Mouse (Mus musculus) regulatory T cell (primary cell): Measurements from ENCODE around the gene Golga7b.

Experiments used
- in situ Hi-C: fragments of 300-600 bp; cut with MboI, MseI; formaldehyde crosslinking; loops from one replicate; pipeline ENCODE4 v1.15.1; 2025; ENCODE audit warnings: high pct_unique_total_duplicates

Golga7b gene

DNA sequence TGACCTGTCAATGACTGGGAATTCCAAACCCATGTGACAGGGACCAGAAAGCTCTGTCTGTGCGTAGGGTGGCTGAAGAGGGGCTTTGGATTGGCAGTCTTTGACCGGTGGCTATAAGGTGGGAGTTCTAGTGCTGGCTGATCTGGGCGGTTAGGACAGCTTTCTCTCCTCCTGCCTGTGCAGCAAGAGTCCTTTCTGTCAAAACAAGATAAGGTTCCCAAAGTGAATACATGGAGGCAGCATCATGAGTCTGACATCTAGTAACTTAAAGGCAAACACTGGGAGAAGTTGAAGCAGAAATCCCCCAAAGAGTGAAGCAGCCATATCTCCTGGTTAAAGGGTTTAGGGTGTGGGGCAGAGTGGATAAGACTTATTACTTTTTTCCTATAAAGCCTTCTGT lies at the start of gene Golga7b:
Gene Golga7b (plus strand): TSS at position 56 of the 400 bp plus-strand sequence.
- in situ Hi-C loops, result loop anchor here (25.0 kb wide), 1 partner anchor 1740 kb away; the partner anchor contains the start of gene Cpn1

DNA sequence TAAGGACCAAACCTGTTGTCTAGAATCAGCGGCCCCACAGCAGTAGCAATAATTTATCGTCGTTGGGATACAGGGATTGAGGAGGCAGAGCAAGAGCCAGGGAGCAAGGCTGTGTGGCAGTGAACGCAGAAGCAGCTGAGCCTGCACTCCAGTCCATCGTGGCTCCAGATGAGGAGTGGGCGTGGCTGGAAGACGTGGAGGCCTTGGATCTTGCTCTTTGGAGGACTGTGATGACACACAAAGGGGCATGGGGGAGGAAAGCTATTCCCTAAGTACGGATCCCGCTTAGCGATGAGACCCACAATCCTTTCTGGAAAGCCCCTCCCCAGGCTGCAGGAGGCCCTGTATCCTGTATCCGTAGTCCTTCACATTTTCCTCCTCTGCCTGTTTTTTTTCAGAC lies 49.3 kb upstream of the Golga7b start:
- in situ Hi-C loops, result loop anchor here (5.0 kb wide), 1 partner anchor 74 kb away; no protein-coding TSS in a partner anchor

DNA sequence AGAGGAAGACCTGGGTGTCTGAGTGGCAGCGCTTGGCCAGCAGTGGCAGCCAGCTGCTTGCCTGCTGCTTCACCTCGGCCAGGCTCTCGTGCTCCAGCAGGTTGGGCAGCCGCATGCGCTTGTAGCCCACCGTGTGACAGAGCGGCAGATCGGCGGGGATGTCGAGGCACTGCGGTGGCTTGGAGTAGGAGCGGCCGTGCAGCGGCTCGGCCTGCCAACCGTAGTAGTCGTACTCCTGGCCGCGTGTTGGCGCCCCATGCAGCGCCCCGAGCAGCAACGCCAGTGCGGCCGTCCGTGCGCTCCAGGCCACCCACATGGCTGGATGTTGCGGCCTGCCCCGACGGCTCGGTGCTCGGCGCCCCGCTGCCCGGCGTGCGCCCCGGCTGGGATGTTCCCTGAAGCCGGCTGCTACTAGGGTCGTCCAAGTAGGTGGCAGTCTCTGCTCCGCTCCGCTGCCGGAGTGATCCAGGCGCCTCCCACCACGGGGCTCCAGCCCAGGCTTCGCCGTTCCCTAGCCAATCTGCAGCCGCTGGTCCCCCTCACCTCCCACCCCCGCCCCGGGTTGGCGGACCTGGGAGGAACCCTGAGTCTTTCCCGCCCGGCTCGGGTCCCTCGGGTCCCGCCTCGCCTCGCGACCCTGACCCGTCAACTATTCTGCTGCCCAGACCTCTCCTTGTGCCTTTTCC lies 45.5 kb upstream of the Golga7b start, which contains the start of gene Sfrp5:
Gene Sfrp5 (minus strand): TSS at position 557 of the 686 bp plus-strand sequence.
- in situ Hi-C loops, result no loop called here

DNA sequence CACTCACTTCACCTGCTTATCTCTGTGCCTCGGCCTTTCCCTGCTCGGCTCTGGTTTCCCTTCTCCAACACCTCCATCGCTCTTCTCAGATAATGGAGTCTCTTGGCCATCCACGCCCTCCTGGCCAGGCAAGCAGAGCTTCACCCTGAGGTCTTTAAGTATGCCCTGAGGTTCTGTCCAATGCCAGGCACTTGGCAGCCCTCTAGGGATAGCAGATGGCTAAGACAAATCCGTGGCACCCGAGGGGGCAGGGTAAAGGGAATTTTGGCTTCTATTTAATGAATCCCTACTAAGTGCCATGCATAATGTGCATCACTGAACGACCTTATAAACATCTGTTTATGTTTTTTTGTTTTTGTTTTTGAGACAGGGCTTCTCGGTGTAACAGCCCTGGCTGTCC lies 44.9 kb upstream of the Golga7b start:
- in situ Hi-C loops, result no loop called here

DNA sequence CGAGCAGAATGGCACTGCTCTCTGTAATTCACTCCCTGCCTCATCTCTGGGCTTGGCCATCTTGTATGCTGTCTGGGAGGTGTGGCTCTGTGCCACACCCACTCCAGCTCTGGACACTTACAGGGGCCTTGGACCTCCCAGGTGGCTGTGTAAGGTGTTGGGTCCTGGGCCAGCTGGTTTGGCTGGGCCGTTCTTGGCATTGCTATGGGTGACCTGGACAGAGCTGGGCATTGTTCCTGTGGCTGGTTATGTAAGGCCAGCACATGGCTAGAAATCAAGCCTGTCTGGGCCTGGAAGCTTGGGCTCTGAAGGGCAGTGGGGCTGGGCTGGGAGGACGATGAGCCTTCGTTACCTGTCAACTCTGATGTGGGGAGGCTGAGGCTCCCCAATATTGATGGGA lies 43.1 kb upstream of the Golga7b start:
- in situ Hi-C loops, result no loop called here

DNA sequence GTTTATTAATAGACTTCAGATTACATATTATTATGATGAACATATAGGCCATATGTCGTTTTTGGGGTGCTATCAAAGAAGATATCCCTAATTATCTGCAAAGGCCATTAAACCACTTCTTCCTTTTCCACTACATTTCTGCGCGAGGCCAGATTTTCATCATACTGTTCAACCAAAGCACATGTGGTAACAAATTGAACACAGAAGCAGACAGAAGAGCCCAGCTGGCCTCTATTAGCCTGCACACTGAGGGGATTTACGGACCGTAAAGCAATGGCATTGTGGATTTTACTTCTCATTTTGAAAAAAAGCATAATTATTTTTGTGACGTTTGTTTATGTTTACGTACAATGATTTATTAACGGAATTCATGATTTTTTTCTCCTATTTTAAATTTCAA lies 42.2 kb upstream of the Golga7b start:
- in situ Hi-C loops, result no loop called here

DNA sequence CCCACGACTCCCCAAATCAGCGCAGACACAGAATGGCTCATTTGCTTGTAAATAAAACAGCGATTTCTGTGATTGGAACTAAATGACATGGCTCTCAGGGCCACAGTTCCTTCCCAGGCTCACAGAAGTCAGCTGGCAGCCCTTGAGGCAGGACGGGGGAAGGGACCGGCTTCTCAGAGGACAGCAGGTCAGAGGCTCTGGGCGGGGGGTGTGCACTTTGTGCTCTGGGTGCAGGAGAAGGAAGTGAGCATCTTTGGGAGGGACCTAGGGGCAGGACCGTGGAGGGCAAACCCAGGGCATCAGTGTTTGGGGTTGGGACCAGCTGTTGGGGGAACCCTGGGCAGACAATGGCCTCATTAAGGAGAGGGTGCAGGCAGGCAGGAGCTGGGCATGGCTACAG lies 37.9 kb upstream of the Golga7b start:
- in situ Hi-C loops, result no loop called here

DNA sequence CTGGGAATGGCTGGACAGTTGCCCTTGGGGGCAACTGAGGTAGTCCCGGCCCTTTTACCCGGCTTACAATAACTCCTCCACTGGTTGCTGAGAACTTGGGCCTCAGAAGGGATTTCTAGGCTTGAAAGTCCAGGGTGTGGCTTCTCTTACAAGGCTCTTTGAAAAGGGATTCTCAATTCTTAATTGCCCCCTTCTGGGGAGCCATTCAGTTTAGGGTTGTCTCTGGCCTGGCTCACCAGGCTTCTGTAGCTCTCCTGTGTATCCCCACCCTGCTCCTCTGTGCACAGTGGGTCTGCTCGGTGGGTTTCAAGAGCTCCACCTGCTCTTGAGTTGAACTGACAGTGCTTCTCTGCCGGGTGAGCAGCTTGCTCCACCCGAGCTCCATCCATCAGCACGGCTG lies 37.4 kb upstream of the Golga7b start:
- in situ Hi-C loops, result no loop called here

DNA sequence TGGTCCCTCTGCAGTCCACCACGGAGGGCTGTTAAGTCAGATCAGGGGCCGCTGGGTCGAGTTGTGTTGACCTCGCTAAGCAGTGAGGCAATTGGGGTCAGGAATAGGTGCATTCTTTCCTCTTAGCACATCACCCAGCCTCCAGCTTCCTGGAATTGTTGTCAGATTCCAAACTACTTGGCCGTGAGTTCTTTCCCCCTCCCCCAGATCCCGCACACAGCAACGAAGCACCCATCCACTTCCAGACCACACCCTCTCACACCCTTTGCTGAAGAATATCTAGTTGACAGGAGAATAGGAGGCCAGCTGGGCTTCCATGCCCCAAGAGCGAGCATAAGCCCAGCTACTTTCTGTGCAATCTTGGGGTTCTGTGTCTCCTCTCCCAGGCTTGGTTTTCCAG lies 35.4 kb upstream of the Golga7b start:
- in situ Hi-C loops, result no loop called here

DNA sequence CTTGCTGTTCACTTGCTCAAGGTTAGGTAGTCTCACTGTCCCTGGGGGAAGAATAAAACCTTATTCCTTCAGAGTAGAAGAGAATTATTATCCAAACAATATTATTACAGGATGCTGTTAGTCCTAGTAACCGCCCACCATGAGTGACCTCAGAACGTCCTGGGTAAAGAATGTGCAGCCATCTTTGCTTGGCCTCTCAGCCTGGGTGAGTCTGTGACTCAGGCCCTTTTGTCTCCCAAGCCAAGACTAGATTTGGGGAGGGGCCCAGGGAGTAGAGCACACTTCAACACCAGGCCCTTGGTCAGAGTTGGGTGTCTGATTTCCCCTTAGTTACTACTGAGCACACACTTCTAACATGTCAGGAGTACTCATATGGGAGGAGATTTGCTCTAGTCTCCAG lies 32.8 kb upstream of the Golga7b start:
- in situ Hi-C loops, result no loop called here

DNA sequence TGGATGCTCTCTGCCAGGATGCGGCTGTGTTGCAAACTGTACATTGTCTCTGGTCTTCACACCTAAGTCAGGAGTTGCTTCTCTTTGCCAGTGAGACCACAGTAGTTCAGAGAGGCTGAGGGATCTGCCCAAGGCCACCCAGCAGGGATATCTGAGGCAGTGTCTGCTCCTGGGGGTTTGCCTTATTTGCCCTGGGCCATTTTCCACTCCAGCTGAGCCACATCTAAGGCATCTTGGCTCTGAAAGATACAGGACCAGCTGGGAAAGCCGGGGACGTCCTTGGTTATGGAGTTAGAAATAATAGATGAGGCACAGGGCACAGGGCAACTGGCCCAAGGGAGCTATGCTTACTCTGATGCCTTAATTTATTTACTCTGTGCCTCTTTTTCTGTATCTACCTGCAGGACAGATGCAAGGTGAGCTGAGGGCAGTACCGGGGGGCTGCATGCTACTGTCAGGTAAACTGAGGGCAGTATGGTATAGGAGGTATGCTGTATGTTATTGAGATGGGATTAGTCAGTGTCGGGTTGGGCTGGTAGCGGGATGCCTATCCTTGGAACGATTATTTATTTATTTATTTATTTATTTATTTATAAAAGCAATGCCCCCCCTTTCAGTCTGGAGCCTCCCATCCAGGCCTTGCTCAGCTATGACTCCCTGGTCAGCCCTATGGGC lies 30.5 kb upstream of the Golga7b start:
- in situ Hi-C loops, result no loop called here

DNA sequence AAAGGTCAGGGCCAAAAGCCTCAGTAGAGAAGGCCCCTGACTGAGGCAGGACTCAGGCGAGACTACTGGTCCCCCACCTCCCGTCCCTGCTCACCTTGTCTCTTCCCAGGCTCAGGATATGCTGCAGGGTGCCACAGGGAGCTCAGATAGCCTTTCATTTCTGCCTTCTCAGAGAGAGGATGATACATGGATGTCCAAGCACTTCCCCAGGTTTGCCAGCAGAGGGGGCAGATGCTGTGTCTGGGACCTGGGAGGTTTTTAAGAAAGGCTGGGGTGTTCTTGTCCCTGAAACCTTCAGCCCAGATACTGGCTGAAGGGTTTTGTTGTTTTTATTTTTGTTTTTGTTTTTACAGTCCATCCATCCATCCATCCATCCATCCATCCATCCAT lies 30.0 kb upstream of the Golga7b start:
- in situ Hi-C loops, result no loop called here

DNA sequence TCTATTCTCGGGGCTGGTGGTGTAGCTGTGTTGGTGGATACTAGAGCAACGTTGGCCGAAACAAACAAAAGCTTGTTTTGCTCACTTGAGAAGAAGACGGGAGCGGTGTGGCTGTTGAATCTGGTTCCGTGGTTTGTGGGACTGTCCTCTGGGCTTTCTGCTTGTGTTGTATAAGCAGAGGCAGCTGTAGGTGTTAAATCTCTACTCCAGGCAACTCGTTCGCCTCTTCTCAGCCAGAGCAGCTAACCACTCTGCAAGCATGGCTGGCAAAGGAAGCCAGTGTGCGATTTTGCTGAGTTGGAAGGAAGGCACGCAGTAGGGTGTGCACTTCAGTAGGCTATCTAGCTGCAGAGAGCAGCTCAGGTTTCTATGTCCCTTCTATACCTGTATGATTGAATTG lies 20.9 kb upstream of the Golga7b start:
- in situ Hi-C loops, result loop anchor here (25.0 kb wide), 1 partner anchor 1761 kb away; the partner anchor contains the start of gene Cpn1

DNA sequence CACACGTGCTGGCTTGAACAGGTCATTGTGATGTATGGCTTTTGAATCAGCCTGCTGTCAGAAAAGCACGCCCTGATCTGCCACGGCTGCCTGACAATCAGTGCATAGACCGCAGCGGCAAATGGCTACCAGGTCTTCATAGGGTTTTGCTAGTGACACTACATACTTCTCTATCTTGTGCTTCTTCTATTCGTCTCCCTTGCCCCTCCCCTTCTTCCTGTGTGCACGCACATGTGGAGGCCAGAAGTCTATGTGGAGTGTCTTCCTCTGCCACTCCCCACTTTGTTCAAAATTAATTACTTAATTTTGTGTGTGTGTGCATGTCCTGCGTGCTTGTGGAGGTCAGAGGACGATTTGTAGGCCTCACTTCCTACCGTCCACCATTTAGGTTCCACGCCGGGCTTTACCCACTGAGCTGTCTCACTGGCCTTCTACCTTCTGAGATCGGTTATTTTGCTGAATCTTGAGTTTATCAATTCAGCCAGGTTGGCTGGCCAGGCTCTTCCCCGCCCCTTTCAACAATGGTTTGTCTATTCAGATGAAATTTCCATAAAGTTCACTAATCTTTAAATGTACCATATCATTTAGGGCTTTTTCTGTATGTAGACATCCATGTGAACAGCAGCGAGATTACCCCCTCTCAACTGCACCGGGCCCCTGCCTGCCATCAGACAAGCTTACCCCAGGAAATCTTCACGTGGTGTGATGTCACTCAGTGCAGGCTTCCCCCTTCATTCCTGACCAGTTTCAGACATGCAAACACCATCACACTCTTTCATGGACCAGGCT lies 17.7 kb upstream of the Golga7b start:
- in situ Hi-C loops, result loop anchor here (25.0 kb wide), 1 partner anchor 1758 kb away; the partner anchor contains the start of gene Cpn1

DNA sequence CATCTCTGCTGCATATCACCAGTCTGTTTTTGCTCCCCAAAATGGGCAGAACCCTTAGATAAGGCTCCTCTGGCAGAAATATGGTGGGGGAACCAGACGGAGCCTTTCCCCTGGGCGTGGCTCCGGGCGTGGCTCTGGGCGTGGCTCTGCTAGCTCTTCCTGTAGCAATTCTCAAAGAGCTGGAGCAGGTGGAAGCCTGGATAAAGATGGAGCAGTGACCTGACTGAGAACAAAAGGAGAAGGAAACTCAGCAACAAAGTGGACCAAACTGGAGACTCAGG lies 17.1 kb upstream of the Golga7b start:
- in situ Hi-C loops, result loop anchor here (25.0 kb wide), 1 partner anchor 1757 kb away; the partner anchor contains the start of gene Cpn1

DNA sequence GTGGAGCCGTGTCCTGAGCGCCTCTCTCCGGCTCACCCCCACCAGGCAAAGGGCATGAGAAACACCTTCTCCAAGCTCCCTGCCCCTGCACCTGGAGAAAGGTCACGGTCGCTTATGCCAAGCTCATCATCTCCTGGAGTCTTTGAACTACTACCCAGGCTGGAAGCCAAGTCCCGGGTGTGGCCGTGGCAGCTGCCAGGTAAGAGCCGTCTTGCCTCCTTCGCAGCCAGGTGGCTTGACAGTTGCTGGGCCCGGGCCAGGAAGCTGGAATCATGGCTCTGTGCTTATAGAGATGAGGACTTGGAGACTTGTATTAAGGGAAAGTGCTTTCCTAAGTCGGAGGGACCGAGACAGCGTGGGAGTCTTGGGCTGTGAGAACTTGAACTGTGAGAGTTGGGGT lies 16.4 kb upstream of the Golga7b start:
- in situ Hi-C loops, result loop anchor here (25.0 kb wide), 1 partner anchor 1756 kb away; the partner anchor contains the start of gene Cpn1

DNA sequence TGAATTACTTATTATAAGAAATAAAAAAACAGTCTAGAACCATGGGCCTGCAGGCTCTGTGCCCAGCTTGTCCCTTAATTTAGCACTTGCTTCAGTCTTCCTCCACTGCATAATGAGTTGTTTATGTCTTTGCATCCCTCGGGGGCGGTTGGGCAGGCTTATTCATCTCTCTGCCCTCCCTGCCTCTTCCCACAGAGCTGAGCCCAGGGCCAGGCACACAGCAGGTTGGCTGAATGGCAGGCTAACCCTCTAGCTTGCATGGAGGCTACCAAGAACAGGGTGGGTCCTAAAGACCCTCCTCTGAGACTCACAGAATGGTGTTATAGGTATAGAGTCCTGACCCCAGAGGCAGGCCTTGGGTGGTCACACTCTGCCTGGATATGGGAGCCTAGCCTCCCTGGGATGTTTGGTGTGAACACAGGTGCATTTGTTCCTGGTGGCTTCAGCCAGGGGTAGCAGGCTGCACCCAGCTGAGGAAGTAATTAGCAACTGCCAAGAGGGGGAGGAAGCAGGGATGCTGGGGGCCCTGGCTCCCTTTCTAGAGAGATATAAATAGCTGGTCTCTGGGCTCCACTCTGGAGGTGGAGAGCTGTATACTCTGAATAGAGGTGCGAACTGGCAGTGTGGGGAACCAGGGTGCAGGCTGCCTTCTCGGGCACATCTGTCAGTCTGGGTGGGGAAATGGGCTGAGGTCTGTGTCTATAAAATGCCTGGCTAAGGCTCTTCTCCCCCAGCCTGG lies 9.6 kb upstream of the Golga7b start:
- in situ Hi-C loops, result loop anchor here (25.0 kb wide), 1 partner anchor 1750 kb away; the partner anchor contains the start of gene Cpn1

DNA sequence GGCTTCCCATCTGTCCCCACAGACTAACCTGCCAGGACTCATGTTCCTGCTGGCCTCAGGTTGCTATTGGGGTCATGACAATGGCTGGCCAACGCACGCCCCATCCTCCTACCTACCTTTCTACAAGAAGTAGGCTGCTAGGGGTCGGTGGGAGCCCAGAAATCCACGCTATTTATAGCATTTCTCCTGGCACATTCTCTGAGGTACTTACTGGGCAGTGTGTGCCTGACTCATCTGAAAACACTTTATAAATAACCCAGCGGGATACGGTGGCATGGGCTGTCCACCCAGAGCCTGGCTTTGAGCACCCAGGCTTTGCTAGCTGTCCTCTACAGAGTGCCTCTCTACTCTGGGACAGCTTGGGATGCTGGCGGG lies 9.0 kb upstream of the Golga7b start:
- in situ Hi-C loops, result loop anchor here (25.0 kb wide), 1 partner anchor 1749 kb away; the partner anchor contains the start of gene Cpn1

DNA sequence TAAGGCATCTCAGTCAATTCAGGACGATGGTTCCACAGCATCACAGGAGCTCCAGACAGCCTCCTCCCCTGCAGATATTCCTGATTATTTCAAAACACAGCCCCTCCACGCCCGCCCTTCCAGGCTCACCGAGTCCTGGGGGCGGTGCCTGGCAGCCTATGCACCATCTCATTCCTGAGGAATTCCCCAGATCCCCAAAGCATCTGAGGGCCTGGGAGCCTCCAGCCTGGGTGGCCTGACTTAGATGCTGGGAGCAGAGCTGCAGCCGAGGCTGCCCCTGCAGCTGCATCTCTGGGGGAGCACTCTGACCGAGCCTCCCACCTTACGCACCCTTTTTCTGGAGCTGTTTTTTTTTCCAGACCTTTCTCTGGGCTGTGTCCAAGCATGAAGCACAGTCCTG lies 6.5 kb upstream of the Golga7b start:
- in situ Hi-C loops, result loop anchor here (25.0 kb wide), 1 partner anchor 1746 kb away; the partner anchor contains the start of gene Cpn1

DNA sequence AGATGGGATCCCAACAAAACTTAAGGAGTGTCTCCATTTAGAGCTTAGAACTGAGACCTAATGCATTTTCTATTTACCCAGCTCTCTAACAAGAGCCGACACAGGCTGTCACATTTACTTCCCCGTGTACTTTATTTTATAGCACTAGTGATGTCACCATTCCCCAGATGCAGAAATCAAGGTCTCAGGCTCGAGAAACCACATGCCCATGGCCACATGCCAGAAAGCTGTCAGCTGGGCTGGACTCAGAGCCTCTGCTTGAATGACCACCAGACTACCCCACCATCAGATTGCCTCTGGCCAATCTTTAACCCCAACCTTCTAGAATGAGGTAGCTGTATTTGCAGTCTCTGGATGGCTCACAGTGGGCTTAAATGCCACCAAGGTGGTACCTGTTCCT lies 4.0 kb upstream of the Golga7b start:
- in situ Hi-C loops, result loop anchor here (25.0 kb wide), 1 partner anchor 1744 kb away; the partner anchor contains the start of gene Cpn1

DNA sequence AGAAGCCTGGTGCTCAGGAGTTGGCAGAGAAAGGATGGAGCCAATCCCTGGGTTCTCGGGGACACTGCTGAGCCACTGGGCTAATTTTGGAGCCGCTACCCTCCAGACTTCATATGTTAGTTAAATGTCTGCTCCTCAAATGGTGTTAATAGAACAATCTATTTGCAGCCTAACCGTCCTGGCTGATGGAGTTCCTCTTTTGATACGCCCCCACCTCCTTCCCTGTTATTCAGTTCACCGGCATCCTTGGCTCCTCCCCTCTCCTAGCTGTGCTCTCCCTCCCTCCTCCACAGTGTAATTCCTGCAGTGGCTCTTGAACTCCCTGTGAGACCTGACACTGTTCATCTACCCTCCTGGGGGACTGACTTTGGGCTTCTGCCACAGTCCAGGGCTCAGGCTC lies 748 bp upstream of the Golga7b start:
- in situ Hi-C loops, result loop anchor here (25.0 kb wide), 1 partner anchor 1741 kb away; the partner anchor contains the start of gene Cpn1
